Mouse (Mus musculus): ENCODE measurements around the gene Adam21. TPM values are rescaled to one million over a fixed set of nuclear protein-coding genes. Genes with fewer than 3 reads are reported as not detected.
"Not testable (repeated sequence)": the region's sequence is repeated elsewhere in the genome, so short reads cannot be mapped to it uniquely, and the experiment has no call there.

The Adam21 gene
- polyA plus RNA-seq, 1 experiment from 2014 or later: 0.12 TPM

DNA sequence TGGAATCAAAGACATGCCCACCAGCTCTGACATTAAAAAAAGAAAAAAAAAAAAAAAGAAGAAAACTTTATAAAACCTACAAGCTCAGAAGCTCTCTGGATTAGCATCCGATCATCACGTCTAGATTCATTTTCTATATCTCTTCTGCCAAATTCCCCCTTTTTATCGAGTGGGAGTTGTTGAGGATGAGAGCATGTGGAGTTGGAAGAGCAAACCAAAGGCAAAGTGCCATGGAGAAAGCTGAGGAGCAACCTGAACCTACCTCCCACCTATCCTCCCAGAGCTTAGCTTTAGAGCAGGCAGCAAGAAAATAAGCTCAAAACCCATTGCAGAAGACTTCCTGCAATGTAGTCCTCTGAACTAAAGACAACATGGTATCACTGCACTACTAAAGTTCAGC, 4.1 kb downstream of the Adam21 start:
- WGBS: 86% methylated on average over 3 of the region's 3 CpGs
- Histone ChIP-seq H3K4me3 (ENCODE audit: low read length) (no peak overlapping the region), H3K27ac (ENCODE audit: low read length) (no peak overlapping the region), H3K36me3 (ENCODE audit: control insufficient read depth, insufficient read depth) (no peaks in the 10 kb centered on the region), H3K9ac (ENCODE audit: low read length) (no peak overlapping the region), H3K27me3 (ENCODE audit: control insufficient read depth, insufficient read depth, low read length) (no peaks in the 10 kb centered on the region), H3K4me1 (ENCODE audit: control insufficient read depth, insufficient read depth, low read length) (no peaks in the 10 kb centered on the region), H3K9me3 (replicated peaks; ENCODE audit: control insufficient read depth, low read length) (no peaks in the 10 kb centered on the region), H3K4me2 (ENCODE audit: low read depth, low read length) (no peak overlapping the region)
- ATAC-seq (replicated peaks; ENCODE audit: extremely low read depth, insufficient read depth, low FRiP score): no peak

DNA sequence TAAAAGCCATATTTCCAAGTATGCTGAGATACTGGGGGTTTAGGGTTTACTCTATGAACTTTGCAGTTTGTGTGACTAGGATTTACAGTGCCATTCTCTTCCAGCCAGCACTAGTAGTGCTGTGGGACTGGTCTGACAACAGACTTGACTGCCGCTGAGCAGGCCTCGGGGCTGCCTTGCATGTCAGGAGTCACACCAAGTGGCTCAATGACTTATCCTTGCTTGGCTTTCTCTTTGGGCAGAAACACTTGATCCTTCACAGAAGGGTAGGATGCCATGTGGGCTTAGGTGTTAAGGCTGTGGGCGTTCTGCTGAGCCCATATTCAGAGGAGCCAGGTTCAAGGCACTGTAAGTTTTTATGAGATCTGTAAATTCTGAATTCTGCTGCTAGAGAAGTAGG, 19.0 kb downstream of the Adam21 start:
- Histone ChIP-seq H3K4me1 (ENCODE audit: control insufficient read depth, insufficient read depth, low read length) (no peaks in the 10 kb centered on the region), H3K9ac (ENCODE audit: low read length) (no peak overlapping the region), H3K36me3 (ENCODE audit: control insufficient read depth, insufficient read depth) (no peaks in the 10 kb centered on the region), H3K27ac (ENCODE audit: low read length) (no peak overlapping the region), H3K4me2 (ENCODE audit: low read depth, low read length) (no peak overlapping the region), H3K4me3 (ENCODE audit: low read length) (no peak overlapping the region), H3K9me3 (replicated peaks; ENCODE audit: control insufficient read depth, low read length) (no peaks in the 10 kb centered on the region), H3K27me3 (ENCODE audit: control insufficient read depth, insufficient read depth, low read length) (no peaks in the 10 kb centered on the region)
- no peak for ATAC-seq (replicated peaks; ENCODE audit: extremely low read depth, insufficient read depth, low FRiP score)
- 79% methylated on average over 3 of the region's 3 CpGs for WGBS

DNA sequence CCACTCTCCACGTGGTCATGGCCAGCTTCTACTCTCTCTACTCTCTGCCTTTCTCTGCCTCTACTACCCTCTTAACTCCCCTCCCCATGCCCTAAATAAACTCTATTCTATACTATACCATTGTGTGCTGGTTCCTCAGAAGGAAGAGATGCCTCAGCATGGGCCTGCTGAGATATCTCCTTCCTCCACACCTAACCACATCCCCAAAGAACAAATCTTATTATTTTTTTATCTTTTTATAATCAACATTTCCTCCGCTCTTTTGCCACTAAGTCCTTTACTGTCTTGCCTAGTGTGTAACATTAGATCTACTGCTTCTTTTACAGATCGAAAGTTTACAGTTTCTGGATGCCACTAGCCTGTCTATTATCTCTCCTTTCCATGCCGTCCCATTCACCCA, 21.1 kb downstream of the Adam21 start:
- no peaks in the 10 kb centered on the region for H3K27me3 ChIP-seq (ENCODE audit: control insufficient read depth, insufficient read depth, low read length)
- no peak overlapping the region for H3K27ac ChIP-seq (ENCODE audit: low read length)
- no peak overlapping the region for H3K9ac ChIP-seq (ENCODE audit: low read length)
- 66% methylated on average over 4 of the region's 4 CpGs for WGBS
- H3K4me2 ChIP-seq (ENCODE audit: low read depth, low read length): no peak overlapping the region
- no peaks in the 10 kb centered on the region for H3K4me1 ChIP-seq (ENCODE audit: control insufficient read depth, insufficient read depth, low read length)
- no peak overlapping the region for H3K4me3 ChIP-seq (ENCODE audit: low read length)
- no peaks in the 10 kb centered on the region for H3K36me3 ChIP-seq (ENCODE audit: control insufficient read depth, insufficient read depth)
- ATAC-seq (replicated peaks; ENCODE audit: extremely low read depth, insufficient read depth, low FRiP score): no peak
- no peaks in the 10 kb centered on the region for H3K9me3 ChIP-seq (replicated peaks; ENCODE audit: control insufficient read depth, low read length)

DNA sequence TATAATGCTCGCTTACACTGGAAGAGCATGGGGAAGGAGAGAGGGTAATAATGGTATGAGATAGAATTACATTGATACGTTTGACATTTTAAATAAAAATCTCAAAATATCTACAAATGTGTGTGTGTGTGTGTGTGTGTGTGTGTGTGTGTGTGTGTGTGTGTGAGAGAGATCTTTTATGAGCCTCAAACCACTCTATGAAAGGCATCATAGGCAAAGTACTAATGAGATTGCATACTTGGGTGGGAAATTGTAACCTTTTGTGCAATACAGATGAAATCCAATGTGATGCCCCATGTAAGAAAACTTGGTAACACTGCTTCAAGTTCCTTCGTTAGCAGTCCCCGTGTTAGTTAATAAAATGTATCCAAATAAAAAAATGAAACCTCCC, 35.2 kb downstream of the Adam21 start:
- WGBS: 34% methylated on average over 4 of the region's 4 CpGs
- peaks cover 6% of the 10 kb centered on the region for H3K4me1 ChIP-seq (ENCODE audit: control insufficient read depth, insufficient read depth, low read length)
- no peaks in the 10 kb centered on the region for H3K9me3 ChIP-seq (replicated peaks; ENCODE audit: control insufficient read depth, low read length)
- peak overlapping the region; percentile 83 for H3K9ac ChIP-seq (ENCODE audit: low read length)
- no peak for ATAC-seq (replicated peaks; ENCODE audit: extremely low read depth, insufficient read depth, low FRiP score)
- no peaks in the 10 kb centered on the region for H3K36me3 ChIP-seq (ENCODE audit: control insufficient read depth, insufficient read depth)
- H3K27me3 ChIP-seq (ENCODE audit: control insufficient read depth, insufficient read depth, low read length): no peaks in the 10 kb centered on the region
- peak overlapping the region; percentile 82 for H3K4me3 ChIP-seq (ENCODE audit: low read length)
- peak overlapping the region; percentile 73 for H3K27ac ChIP-seq (ENCODE audit: low read length)
- H3K4me2 ChIP-seq (ENCODE audit: low read depth, low read length): peak overlapping the region; percentile 78

DNA sequence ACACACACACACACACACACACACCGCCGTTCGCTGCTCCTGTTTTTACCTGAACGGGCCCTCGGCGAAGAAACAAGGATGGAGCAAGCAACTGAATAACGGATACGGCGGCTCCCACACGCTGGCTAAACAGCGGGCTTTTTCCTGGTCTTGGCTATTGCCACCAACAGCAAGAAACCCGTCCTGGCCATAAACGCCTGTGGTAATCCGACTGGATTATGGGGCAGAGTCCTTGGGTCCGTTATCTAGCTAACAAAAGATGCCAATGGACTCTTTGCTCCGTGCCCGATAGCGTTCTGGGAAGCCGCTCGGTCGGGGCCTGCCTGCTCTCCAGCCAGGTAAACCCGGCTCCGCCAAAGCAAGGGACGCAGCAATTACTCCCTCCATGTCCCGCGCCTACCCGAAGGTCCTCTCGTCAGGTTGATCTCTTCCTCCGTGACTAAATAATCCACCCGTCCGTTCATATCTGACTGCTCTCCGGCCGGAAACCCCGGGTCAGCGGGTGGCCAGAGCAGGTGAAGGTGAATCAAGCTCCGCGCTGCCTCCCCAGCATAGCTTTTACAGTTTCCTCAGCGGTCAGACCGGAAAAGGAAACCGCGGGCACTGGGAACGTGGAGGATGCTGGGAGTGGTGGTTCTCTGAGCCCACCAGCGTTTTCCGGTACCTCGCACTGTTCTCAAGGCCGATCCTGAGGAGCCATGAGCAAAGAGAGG, 35.8 kb downstream of the Adam21 start, which contains the start of the genes Gm20498 and Synj2bp:
Gene Gm20498, minus strand, starts transcription at position 590 of the 713 bp plus-strand sequence.
Gene Synj2bp, minus strand, starts transcription at position 596 of the 713 bp plus-strand sequence.
- under 1% methylated on average over 46 of the region's 46 CpGs for WGBS

DNA sequence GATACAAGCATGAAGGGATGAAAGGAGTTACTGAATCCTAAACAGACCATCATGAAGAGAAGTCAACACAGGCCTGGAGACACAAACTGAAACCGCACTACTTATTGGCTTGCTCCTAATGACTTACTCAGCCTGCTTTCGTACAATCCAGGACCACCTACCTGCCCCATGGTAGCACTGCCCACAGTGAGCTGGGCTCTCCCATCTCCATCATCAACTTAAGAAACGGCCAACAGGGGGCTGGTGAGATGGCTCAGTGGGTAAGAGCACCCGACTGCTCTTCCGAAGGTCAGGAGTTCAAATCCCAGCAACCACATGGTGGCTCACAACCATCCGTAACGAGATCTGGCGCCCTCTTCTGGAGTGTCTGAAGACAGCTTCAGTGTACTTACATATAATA, 37.7 kb downstream of the Adam21 start:
- not testable (repeated sequence) for H3K4me3 ChIP-seq (ENCODE audit: low read length); ATAC-seq (replicated peaks; ENCODE audit: extremely low read depth, insufficient read depth, low FRiP score); H3K27ac ChIP-seq (ENCODE audit: low read length); H3K4me1 ChIP-seq (ENCODE audit: control insufficient read depth, insufficient read depth, low read length); H3K4me2 ChIP-seq (ENCODE audit: low read depth, low read length); H3K9me3 ChIP-seq (replicated peaks; ENCODE audit: control insufficient read depth, low read length); H3K27me3 ChIP-seq (ENCODE audit: control insufficient read depth, insufficient read depth, low read length); H3K36me3 ChIP-seq (ENCODE audit: control insufficient read depth, insufficient read depth); H3K9ac ChIP-seq (ENCODE audit: low read length)
- 72% methylated on average over 8 of the region's 8 CpGs for WGBS

More for the DNA sequence above, 35.8 kb downstream of the Adam21 start, which contains the start of the genes Gm20498 and Synj2bp:
- peak; percentile 95 for ATAC-seq (replicated peaks; ENCODE audit: extremely low read depth, insufficient read depth, low FRiP score)
- Histone ChIP-seq H3K9ac (ENCODE audit: low read length) (peak within 1 kb of the TSS; percentile 83), H3K27me3 (ENCODE audit: control insufficient read depth, insufficient read depth, low read length) (no peaks in the 10 kb centered on the region), H3K4me1 (ENCODE audit: control insufficient read depth, insufficient read depth, low read length) (peaks cover 6% of the 10 kb centered on the region), H3K4me3 (ENCODE audit: low read length) (peak within 1 kb of the TSS; percentile 82), H3K36me3 (ENCODE audit: control insufficient read depth, insufficient read depth) (no peaks in the 10 kb centered on the region), H3K9me3 (replicated peaks; ENCODE audit: control insufficient read depth, low read length) (no peaks in the 10 kb centered on the region), H3K4me2 (ENCODE audit: low read depth, low read length) (peak within 1 kb of the TSS; percentile 78), H3K27ac (ENCODE audit: low read length) (peak within 1 kb of the TSS; percentile 73)

Other genes starting within 250 kb of the Adam21 start
- gene Slc8a3, start 235.3 kb downstream of the Adam21 start, polyA plus RNA-seq (2015; fragmentation: Nextera tagmentation; extraction: Ambion mirVana): 0.35 and 0.46 TPM in 2 replicates
- gene Gm4787, start 189.0 kb downstream of the Adam21 start, polyA plus RNA-seq (2015; fragmentation: Nextera tagmentation; extraction: Ambion mirVana): 0.10 and 0.17 TPM in 2 replicates
- 0.42 and 0.47 TPM in 2 replicates for gene Adam4, start 146.5 kb downstream of the Adam21 start, polyA plus RNA-seq (2015; fragmentation: Nextera tagmentation; extraction: Ambion mirVana)
- 90.0 and 94.7 TPM in 2 replicates for gene Cox16, start 83.3 kb downstream of the Adam21 start, polyA plus RNA-seq (2015; fragmentation: Nextera tagmentation; extraction: Ambion mirVana)
- gene Gm20498, start 35.6 kb downstream of the Adam21 start, polyA plus RNA-seq (2015; fragmentation: Nextera tagmentation; extraction: Ambion mirVana): 28.6 and 29.9 TPM in 2 replicates
- 33.5 and 35.2 TPM in 2 replicates for gene Synj2bp, start 35.6 kb downstream of the Adam21 start, polyA plus RNA-seq (2015; fragmentation: Nextera tagmentation; extraction: Ambion mirVana)
- 40.1 and 43.0 TPM in 2 replicates for gene Med6, start 26.5 kb upstream of the Adam21 start, polyA plus RNA-seq (2015; fragmentation: Nextera tagmentation; extraction: Ambion mirVana)
- gene Ttc9, start 62.8 kb upstream of the Adam21 start, polyA plus RNA-seq (2015; fragmentation: Nextera tagmentation; extraction: Ambion mirVana): 4.0 and 4.5 TPM in 2 replicates
- gene Map3k9, start 212.7 kb upstream of the Adam21 start, polyA plus RNA-seq (2015; fragmentation: Nextera tagmentation; extraction: Ambion mirVana): 0.20 and 0.37 TPM in 2 replicates